Mouse (Mus musculus): ENCODE results near the gene Slc6a5. TPM values are rescaled to one million over a fixed set of nuclear protein-coding genes. Genes with fewer than 3 reads are reported as not detected.

The Slc6a5 gene
- polyA plus RNA-seq, 1 experiment from 2014 or later = 16.6 TPM

DNA sequence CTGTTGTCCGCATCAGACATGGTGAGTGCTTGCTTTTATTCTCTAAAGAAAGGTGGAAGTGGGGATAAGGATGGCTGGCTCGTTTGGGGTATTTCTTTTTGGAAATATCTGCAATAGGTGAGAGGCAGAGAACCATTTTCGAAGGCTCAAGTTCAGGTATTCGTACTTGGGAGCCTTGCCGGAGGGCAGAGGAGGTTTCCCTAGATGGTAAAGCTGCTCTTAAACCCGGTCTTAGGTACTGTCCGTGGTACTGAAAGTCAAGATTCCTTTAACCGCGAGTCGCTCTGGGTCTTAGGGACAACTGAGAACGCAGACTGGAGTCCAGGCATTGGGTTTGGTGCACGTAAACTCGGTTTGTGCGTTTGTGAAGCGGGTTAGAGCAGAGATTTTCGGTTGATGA, 415 bp downstream of the Slc6a5 start:
- no peak for ATAC-seq (ENCODE audit: low read depth)
- WGBS = under 1% methylated on average over 16 of the region's 16 CpGs
- no peaks in the 10 kb centered on the region for H3K9me3 ChIP-seq (ENCODE audit: control insufficient read depth, low read length)
- H3K27ac ChIP-seq (ENCODE audit: low read depth, low read length) = peak overlapping the region; percentile 90
- no peaks in the 10 kb centered on the region for H3K36me3 ChIP-seq (ENCODE audit: control insufficient read depth, insufficient read depth, low read length)
- H3K4me3 ChIP-seq (ENCODE audit: low read depth, low read length) = peak overlapping the region; percentile 45
- peak overlapping the region; percentile 79 for H3K9ac ChIP-seq (replicated peaks; ENCODE audit: low read depth, low read length)
- H3K4me2 ChIP-seq (ENCODE audit: low read depth, low read length) = peak overlapping the region; percentile 60; the same call in 1 of the 2 replicates
- H3K4me1 ChIP-seq (ENCODE audit: control insufficient read depth, insufficient read depth, low read length) = 0 out of 2 replicates have a peak, but pooled peaks cover 3% of the 10 kb centered on the region
- H3K27me3 ChIP-seq (ENCODE audit: control insufficient read depth, insufficient read depth, low read length) = peaks cover 36% of the 10 kb centered on the region

DNA sequence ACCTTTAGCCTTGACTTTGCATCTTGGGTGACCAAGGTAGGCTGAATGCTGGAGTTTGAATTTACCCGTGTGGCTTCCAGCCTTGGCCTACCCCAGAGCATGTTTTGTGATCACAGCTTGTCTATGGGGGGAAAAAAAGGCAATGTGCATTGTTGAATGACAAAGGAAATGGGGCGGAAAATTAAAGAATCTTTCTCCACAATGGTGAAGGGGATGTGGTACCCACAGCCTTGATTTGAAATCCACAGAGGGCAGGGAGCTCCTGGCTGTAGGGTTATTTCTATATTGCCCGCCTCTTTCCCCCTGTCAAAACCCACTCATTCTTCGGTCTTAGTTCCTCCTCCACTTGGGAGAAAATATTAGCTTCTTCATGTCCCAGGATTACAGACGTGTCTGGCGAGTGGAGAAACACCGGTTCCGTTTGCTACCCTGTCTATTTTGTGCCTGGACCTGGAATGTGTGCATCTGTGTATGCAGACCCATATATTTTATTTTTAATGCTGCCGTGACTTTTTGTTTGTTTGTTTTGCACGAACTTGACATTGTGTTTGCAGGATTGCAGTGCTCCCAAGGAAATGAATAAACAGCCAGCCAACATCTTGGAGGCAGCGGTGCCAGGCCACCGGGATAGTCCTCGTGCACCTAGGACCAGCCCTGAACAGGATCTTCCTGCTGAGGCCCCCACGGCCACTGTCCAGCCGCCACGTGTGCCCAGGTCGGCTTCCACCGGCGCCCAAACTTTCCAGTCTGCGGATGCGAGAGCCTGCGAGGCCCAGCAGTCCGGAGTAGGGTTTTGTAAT, 1.4 kb downstream of the Slc6a5 start:
- H3K9me3 ChIP-seq (ENCODE audit: control insufficient read depth, low read length) = no peaks in the 10 kb centered on the region
- 2% methylated on average over 23 of the region's 23 CpGs for WGBS
- peak overlapping the region; percentile 60 for H3K4me2 ChIP-seq (ENCODE audit: low read depth, low read length)
- H3K9ac ChIP-seq (replicated peaks; ENCODE audit: low read depth, low read length) = peak overlapping the region; percentile 79
- no peaks in the 10 kb centered on the region for H3K4me1 ChIP-seq (ENCODE audit: control insufficient read depth, insufficient read depth, low read length)
- H3K27ac ChIP-seq (ENCODE audit: low read depth, low read length) = peak overlapping the region; percentile 90
- H3K27me3 ChIP-seq (ENCODE audit: control insufficient read depth, insufficient read depth, low read length) = peaks cover 33% of the 10 kb centered on the region
- H3K4me3 ChIP-seq (ENCODE audit: low read depth, low read length) = peak overlapping the region; percentile 45
- H3K36me3 ChIP-seq (ENCODE audit: control insufficient read depth, insufficient read depth, low read length) = no peaks in the 10 kb centered on the region
- no peak for ATAC-seq (ENCODE audit: low read depth)

DNA sequence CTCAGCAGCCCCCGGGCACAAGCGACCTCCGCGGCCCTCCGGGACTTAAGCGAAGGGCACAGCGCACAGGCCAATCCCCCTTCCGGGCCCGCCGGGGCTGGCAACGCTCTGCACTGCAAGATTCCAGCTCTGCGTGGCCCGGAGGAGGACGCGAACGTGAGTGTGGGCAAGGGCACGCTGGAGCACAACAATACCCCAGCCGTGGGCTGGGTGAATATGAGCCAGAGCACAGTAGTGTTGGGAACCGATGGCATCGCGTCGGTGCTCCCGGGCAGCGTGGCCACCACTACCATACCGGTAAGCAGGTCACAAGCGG, 2.0 kb downstream of the Slc6a5 start:
- Histone ChIP-seq H3K27ac (ENCODE audit: low read depth, low read length) (peak overlapping the region; percentile 90), H3K9ac (replicated peaks; ENCODE audit: low read depth, low read length) (peak overlapping the region; percentile 79)
- 1% methylated on average over 26 of the region's 26 CpGs for WGBS

DNA sequence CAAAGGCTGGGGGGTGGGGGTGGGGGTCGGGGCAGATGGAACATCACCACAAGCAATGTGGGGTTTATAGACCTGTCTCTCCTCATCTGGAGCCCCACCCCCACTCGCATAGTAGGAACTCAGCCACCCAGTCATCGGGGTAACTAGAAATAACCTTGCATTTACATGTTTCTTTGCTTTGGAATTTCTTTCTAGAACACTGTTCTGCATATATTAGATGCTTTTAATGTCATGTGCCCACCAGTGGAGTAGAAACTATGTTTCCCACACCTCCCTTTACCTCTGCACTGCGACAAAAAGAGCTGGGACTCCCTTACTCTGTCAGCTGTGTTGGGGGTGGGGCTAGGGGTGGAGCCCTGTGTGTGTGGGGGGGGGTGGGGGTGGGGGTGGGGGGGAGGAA, 3.2 kb downstream of the Slc6a5 start:
- peaks cover 39% of the 10 kb centered on the region for H3K27me3 ChIP-seq (ENCODE audit: control insufficient read depth, insufficient read depth, low read length)
- H3K27ac ChIP-seq (ENCODE audit: low read depth, low read length) = peak overlapping the region; percentile 90
- H3K9ac ChIP-seq (replicated peaks; ENCODE audit: low read depth, low read length) = peak overlapping the region; percentile 79
- H3K4me2 ChIP-seq (ENCODE audit: low read depth, low read length) = peak overlapping the region; percentile 60
- no peaks in the 10 kb centered on the region for H3K4me1 ChIP-seq (ENCODE audit: control insufficient read depth, insufficient read depth, low read length)
- H3K9me3 ChIP-seq (ENCODE audit: control insufficient read depth, low read length) = no peaks in the 10 kb centered on the region
- no peaks in the 10 kb centered on the region for H3K36me3 ChIP-seq (ENCODE audit: control insufficient read depth, insufficient read depth, low read length)
- peak overlapping the region; percentile 45 for H3K4me3 ChIP-seq (ENCODE audit: low read depth, low read length)
- WGBS = 4% methylated on average over 4 of the region's 4 CpGs
- ATAC-seq (ENCODE audit: low read depth) = peak; percentile 28

More for the DNA sequence above, 2.0 kb downstream of the Slc6a5 start:
- peak overlapping the region; percentile 60 for H3K4me2 ChIP-seq (ENCODE audit: low read depth, low read length)
- no peaks in the 10 kb centered on the region for H3K9me3 ChIP-seq (ENCODE audit: control insufficient read depth, low read length)
- no peak for ATAC-seq (ENCODE audit: low read depth)
- H3K4me3 ChIP-seq (ENCODE audit: low read depth, low read length) = peak overlapping the region; percentile 45
- H3K36me3 ChIP-seq (ENCODE audit: control insufficient read depth, insufficient read depth, low read length) = no peaks in the 10 kb centered on the region
- H3K27me3 ChIP-seq (ENCODE audit: control insufficient read depth, insufficient read depth, low read length) = peaks cover 35% of the 10 kb centered on the region
- H3K4me1 ChIP-seq (ENCODE audit: control insufficient read depth, insufficient read depth, low read length) = no peaks in the 10 kb centered on the region

DNA sequence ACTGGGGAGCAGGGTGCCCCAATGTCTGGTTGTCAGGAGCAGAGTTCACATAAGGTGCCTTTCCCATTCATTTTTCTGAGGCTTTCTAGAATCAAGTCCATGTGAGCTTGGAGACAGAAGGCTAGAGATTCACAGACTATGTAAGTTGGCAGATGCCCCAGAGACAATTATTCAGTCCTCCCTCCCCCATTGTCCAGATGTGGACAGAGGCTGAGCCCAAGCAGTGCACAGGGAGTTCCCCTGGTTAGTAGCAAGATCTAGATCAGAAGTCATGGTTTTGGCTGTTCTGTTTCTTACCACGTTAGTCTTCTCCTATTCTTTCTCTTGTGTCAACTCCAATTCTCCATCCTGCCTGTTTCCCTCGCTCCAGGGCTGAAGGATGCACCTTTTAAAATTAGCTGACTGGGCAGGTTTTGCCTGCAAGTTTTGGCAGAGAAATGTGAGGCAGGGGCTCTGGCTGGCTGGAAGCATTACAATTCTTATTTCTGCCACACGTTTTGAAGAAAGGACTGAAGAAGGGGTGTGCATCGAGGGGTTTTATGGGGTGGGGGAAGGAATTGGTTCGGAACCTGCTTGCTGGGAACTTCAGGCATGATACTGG, 3.9 kb downstream of the Slc6a5 start:
- 1% methylated on average over 5 of the region's 5 CpGs for WGBS
- no peak for ATAC-seq (ENCODE audit: low read depth)

DNA sequence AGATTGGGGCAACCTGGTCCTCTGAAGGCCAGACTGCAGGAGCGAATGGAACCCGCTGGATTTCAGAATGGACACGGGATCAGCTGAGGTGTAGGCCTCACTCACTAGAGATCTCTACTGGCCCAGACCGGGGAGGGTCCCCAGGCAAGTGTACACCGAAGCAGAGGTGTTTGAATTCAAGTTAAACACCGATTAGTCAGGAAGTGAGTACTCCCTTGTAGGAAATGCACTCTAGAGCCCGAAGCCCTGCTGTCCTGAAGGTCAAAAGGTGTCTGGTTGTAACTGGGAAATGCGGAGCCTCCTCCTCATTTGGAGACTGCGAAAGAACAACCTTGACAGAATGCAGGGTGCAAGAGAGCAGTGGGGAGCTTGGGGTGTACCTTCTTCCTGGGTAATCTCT, 5.0 kb downstream of the Slc6a5 start:
- peak overlapping the region; percentile 54 for H3K9ac ChIP-seq (replicated peaks; ENCODE audit: low read depth, low read length)
- no peaks in the 10 kb centered on the region for H3K9me3 ChIP-seq (ENCODE audit: control insufficient read depth, low read length)
- WGBS = 2% methylated on average over 9 of the region's 9 CpGs
- H3K4me2 ChIP-seq (ENCODE audit: low read depth, low read length) = peak overlapping the region; percentile 60
- H3K36me3 ChIP-seq (ENCODE audit: control insufficient read depth, insufficient read depth, low read length) = no peaks in the 10 kb centered on the region
- peaks cover 38% of the 10 kb centered on the region for H3K27me3 ChIP-seq (ENCODE audit: control insufficient read depth, insufficient read depth, low read length)
- ATAC-seq (ENCODE audit: low read depth) = no peak
- H3K4me3 ChIP-seq (ENCODE audit: low read depth, low read length) = peak overlapping the region; percentile 45
- peak overlapping the region; percentile 66 for H3K27ac ChIP-seq (ENCODE audit: low read depth, low read length)
- H3K4me1 ChIP-seq (ENCODE audit: control insufficient read depth, insufficient read depth, low read length) = no peaks in the 10 kb centered on the region

More for the DNA sequence above, 3.9 kb downstream of the Slc6a5 start:
- Histone ChIP-seq H3K4me2 (ENCODE audit: low read depth, low read length) (peak overlapping the region; percentile 60), H3K9ac (replicated peaks; ENCODE audit: low read depth, low read length) (peak overlapping the region; percentile 54), H3K9me3 (ENCODE audit: control insufficient read depth, low read length) (no peaks in the 10 kb centered on the region), H3K36me3 (ENCODE audit: control insufficient read depth, insufficient read depth, low read length) (no peaks in the 10 kb centered on the region), H3K4me3 (ENCODE audit: low read depth, low read length) (peak overlapping the region; percentile 45), H3K27me3 (ENCODE audit: control insufficient read depth, insufficient read depth, low read length) (peaks cover 38% of the 10 kb centered on the region), H3K4me1 (ENCODE audit: control insufficient read depth, insufficient read depth, low read length) (no peaks in the 10 kb centered on the region), H3K27ac (ENCODE audit: low read depth, low read length) (peak overlapping the region; percentile 66; the same call in 1 of the 2 replicates)

DNA sequence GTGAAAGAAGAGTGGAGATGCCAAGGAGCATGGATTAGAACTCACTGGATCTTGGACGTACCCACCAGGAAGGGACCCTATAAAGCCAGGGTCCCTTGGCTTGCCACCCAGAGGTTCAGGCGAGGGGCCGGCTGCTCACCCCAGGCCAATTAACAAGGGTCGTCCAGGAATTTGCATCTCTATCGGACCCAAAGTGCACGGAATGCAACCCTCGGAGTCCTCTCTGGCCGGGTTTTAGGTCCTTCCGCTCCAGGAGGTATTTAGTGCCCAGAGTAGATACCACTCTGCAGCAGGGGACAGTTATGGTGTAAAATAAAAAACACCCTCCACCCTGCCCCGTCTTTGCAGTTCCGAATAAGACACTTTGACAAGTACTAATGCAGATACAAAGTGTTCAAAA, 5.5 kb downstream of the Slc6a5 start:
- Histone ChIP-seq H3K4me1 (ENCODE audit: control insufficient read depth, insufficient read depth, low read length) (no peaks in the 10 kb centered on the region), H3K9ac (replicated peaks; ENCODE audit: low read depth, low read length) (peak overlapping the region; percentile 54), H3K27ac (ENCODE audit: low read depth, low read length) (peak overlapping the region; percentile 44; the same call in 1 of the 2 replicates), H3K27me3 (ENCODE audit: control insufficient read depth, insufficient read depth, low read length) (peaks cover 38% of the 10 kb centered on the region), H3K4me2 (ENCODE audit: low read depth, low read length) (peak overlapping the region; percentile 60), H3K36me3 (ENCODE audit: control insufficient read depth, insufficient read depth, low read length) (no peaks in the 10 kb centered on the region), H3K4me3 (ENCODE audit: low read depth, low read length) (peak overlapping the region; percentile 45), H3K9me3 (ENCODE audit: control insufficient read depth, low read length) (no peaks in the 10 kb centered on the region)
- no peak for ATAC-seq (ENCODE audit: low read depth)
- WGBS = 1% methylated on average over 11 of the region's 11 CpGs

DNA sequence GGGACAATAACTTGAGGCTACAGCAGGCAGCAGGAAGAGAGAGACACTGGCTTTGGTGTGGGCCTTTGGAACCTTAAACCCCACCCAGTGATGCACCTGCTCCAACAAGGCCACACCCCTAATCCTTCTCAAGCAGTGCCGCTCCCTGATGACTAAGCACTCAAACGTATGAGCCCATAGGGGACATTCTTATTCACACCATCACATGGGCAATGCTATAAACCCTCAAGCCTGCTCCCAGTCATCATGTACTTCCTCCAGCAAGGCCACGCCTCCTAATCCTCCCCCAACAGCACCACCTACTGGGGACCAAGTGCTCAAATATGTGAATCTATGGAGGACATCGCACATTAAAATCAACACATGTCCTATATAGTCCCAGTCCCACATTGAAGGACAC, 9.5 kb downstream of the Slc6a5 start:
- 85% methylated on average over 4 of the region's 4 CpGs for WGBS
- no peak overlapping the region for H3K4me3 ChIP-seq (ENCODE audit: low read depth, low read length)
- H3K27me3 ChIP-seq (ENCODE audit: control insufficient read depth, insufficient read depth, low read length) = peaks cover 24% of the 10 kb centered on the region
- peaks cover 7% of the 10 kb centered on the region; the same call in 1 of the 2 replicates for H3K4me1 ChIP-seq (ENCODE audit: control insufficient read depth, insufficient read depth, low read length)
- no peak overlapping the region for H3K9ac ChIP-seq (replicated peaks; ENCODE audit: low read depth, low read length)
- no peak for ATAC-seq (ENCODE audit: low read depth)
- H3K4me2 ChIP-seq (ENCODE audit: low read depth, low read length) = no peak overlapping the region
- H3K27ac ChIP-seq (ENCODE audit: low read depth, low read length) = no peak overlapping the region
- H3K9me3 ChIP-seq (ENCODE audit: control insufficient read depth, low read length) = no peaks in the 10 kb centered on the region
- H3K36me3 ChIP-seq (ENCODE audit: control insufficient read depth, insufficient read depth, low read length) = no peaks in the 10 kb centered on the region

DNA sequence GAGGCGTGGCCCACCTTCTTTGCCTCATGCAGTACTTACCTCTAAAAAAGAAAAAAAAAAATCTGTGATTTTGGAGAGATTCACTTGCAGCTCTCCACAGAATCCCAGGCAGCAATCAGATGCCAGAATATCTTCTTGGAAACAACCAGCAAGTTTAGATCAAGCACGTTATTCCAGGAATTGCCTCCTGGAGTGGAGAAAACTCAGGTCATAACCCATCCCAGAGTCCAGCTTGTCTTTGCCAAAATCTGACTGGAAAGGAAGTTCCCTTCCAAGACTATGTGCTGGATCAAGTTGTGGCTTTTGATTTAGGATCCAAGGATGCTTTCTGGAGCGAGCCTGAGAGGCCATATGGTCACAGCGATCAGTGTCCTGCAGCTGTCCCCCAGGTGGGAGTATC, 10.8 kb downstream of the Slc6a5 start:
- WGBS = 73% methylated on average over 4 of the region's 4 CpGs
- Histone ChIP-seq H3K4me2 (ENCODE audit: low read depth, low read length) (no peak overlapping the region), H3K36me3 (ENCODE audit: control insufficient read depth, insufficient read depth, low read length) (no peaks in the 10 kb centered on the region), H3K4me3 (ENCODE audit: low read depth, low read length) (no peak overlapping the region), H3K27me3 (ENCODE audit: control insufficient read depth, insufficient read depth, low read length) (peaks cover 15% of the 10 kb centered on the region), H3K9me3 (ENCODE audit: control insufficient read depth, low read length) (no peaks in the 10 kb centered on the region), H3K4me1 (ENCODE audit: control insufficient read depth, insufficient read depth, low read length) (peaks cover 7% of the 10 kb centered on the region; the same call in 1 of the 2 replicates), H3K9ac (replicated peaks; ENCODE audit: low read depth, low read length) (no peak overlapping the region), H3K27ac (ENCODE audit: low read depth, low read length) (no peak overlapping the region)
- no peak for ATAC-seq (ENCODE audit: low read depth)
